Mouse (Mus musculus) small intestine, adult 2 months (tissue): ENCODE data around the gene Ice1. TPM values are rescaled to one million over a fixed set of nuclear protein-coding genes. Genes with fewer than 3 reads are reported as not detected.

Source experiments
- H3K27ac ChIP-seq: fragments of 200-500 bp; 2 replicates; pipeline ENCODE4 v1.5.1; 2012; ENCODE audit warnings: low read depth, low read length, control low read depth, inconsistent platforms; ENCODE audit not compliant: insufficient read depth
- H3K27me3 ChIP-seq: fragments of 200-500 bp; 2 replicates; pipeline ENCODE4 v1.6.1; 2012; ENCODE audit warnings: mild to moderate bottlenecking, moderate library complexity, low read length, inconsistent platforms; ENCODE audit not compliant: control insufficient read depth, insufficient read depth
- H3K36me3 ChIP-seq: fragments of 200-500 bp; 2 replicates; pipeline ENCODE4 v1.6.1; 2012; ENCODE audit warnings: mild to moderate bottlenecking, low read length, control low read depth, inconsistent platforms; ENCODE audit not compliant: control insufficient read depth, insufficient read depth
- H3K4me1 ChIP-seq: fragments of 200-500 bp; 2 replicates; pipeline ENCODE4 v1.6.1; 2012; ENCODE audit warnings: low read length, inconsistent platforms, mixed read lengths; ENCODE audit not compliant: control insufficient read depth, insufficient read depth, insufficient read length
- H3K4me3 ChIP-seq: fragments of 200-500 bp; 2 replicates; pipeline ENCODE4 v1.5.1; 2012; ENCODE audit warnings: low read depth, mild to moderate bottlenecking, control low read depth, inconsistent platforms, low read length, moderate library complexity
- CTCF ChIP-seq: fragments of 200-500 bp; IDR thresholded peaks from 2 replicates; pipeline ENCODE4 v1.5.1; 2012; ENCODE audit warnings: low read depth, mild to moderate bottlenecking, control low read depth, inconsistent platforms, low read length, moderate library complexity, mixed read lengths; ENCODE audit not compliant: insufficient replicate concordance, insufficient read length; ENCODE audit errors: extremely low read depth
- POLR2A ChIP-seq: fragments of 200-500 bp; IDR thresholded peaks from 2 replicates; pipeline ENCODE4 v1.6.1; 2012; ENCODE audit warnings: low read depth, mild to moderate bottlenecking, control low read depth, inconsistent platforms, low read length, moderate library complexity
- WGBS: fragments of 180-500 bp; shearing (Covaris S2); methylation state at CpG from one replicate; pipeline ENCODE4 v1.1.7; 2018; 5-methylcytosine and 5-hydroxymethylcytosine counted together
- polyA plus RNA-seq: library from polyadenylated mRNA; depleted of rRNA; stranded (reverse); fragments of >200 nt; gene quantifications from 2 replicates; pipeline ENCODE4 v1.2.3, GENCODE M21; 2012

Ice1 gene
- polyA plus RNA-seq, 1 experiment, result 7.7 TPM

- TF ChIP-seq CTCF, result no peak
Measured at GRCm38 (mm10) chr13:70624445-70624844, 13.0 kb downstream of the Ice1 start.

DNA sequence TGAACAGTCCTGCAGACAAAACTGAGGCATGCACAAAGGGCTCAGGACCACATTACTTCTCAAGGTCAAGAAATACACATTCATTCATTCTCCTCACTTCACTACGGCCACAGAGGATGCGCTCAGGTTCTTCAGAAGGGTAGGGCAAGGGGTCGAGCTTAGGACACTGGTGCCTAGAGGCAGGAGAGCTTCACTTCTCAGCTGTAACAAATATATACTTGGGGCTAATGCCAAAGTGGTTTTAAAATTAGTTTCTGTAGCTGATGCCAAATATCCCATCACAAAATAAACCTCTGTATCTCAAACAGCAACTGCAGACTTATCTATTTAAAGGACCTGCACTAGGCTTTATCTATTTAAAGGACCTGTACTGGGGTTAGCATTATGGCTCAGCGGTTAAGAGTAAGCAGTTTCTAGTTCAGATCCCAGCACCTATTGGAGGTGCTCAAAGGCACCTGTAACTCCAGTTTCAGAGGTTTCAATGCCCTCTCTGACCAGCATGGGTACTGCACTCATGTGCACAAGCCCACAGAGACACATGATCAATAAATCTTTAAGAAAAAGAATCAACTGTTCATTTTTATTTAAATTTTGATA lies 14.9 kb downstream of the Ice1 start:
- Histone ChIP-seq H3K27ac (no peak overlapping the region), H3K36me3 (peaks cover 29% of the 10 kb centered on the region), H3K4me1 (no peaks in the 10 kb centered on the region)

More at GRCm38 (mm10) chr13:70624445-70624844, 13.0 kb downstream of the Ice1 start:
- H3K36me3 ChIP-seq, result peaks cover 14% of the 10 kb centered on the region
- H3K27me3 ChIP-seq, result no peaks in the 10 kb centered on the region
- no peak overlapping the region for H3K4me3 ChIP-seq
- H3K4me1 ChIP-seq, result no peaks in the 10 kb centered on the region
- H3K27ac ChIP-seq, result no peak overlapping the region
- 94% methylated on average over 4 of the region's 4 CpGs for WGBS

DNA sequence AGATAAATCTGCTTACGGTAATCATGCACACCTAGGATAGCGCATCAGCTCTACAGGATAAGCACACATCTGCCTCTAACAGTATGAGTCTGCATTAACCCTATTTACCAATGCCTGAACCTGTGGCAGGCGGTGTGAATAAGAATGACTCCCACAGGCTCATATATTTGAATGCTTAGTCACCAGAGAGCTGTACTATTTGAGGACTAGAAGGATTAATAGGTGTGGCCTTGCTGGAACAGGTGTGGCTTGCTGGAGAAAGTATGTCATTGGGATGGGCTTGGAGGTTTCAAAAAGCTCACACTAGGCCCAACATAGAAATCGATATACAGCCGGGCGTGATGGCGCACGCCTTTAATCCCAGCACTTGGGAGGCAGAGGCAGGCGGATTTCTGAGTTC lies 15.9 kb downstream of the Ice1 start:
- Histone ChIP-seq H3K27me3 (no peaks in the 10 kb centered on the region), H3K4me3 (no peak overlapping the region), H3K27ac (no peak overlapping the region), H3K36me3 (peaks cover 35% of the 10 kb centered on the region), H3K4me1 (no peaks in the 10 kb centered on the region)
- TF ChIP-seq CTCF (no peak), POLR2A (no peak)
- 92% methylated on average over 9 of the region's 9 CpGs for WGBS

More for the DNA sequence above, 14.9 kb downstream of the Ice1 start:
- TF ChIP-seq CTCF (no peak), POLR2A (no peak)
- Histone ChIP-seq H3K27me3 (no peaks in the 10 kb centered on the region), H3K4me3 (no peak overlapping the region)
- 93% methylated on average over 4 of the region's 4 CpGs for WGBS

GRCm38 (mm10) chr13:70612837-70613236 lies 24.6 kb downstream of the Ice1 start:
- no peak for TF ChIP-seq CTCF
- TF ChIP-seq POLR2A, result no peak
- H3K4me1 ChIP-seq, result no peaks in the 10 kb centered on the region
- H3K27ac ChIP-seq, result no peak overlapping the region
- H3K4me3 ChIP-seq, result no peak overlapping the region
- WGBS, result 64% methylated on average over 2 of the region's 2 CpGs
- no peaks in the 10 kb centered on the region for H3K27me3 ChIP-seq
- H3K36me3 ChIP-seq, result peaks cover 60% of the 10 kb centered on the region

- no peaks in the 10 kb centered on the region for H3K4me1 ChIP-seq
- no peak overlapping the region for H3K27ac ChIP-seq
- WGBS, result 86% methylated on average over 15 of the region's 15 CpGs
- H3K27me3 ChIP-seq, result no peaks in the 10 kb centered on the region
- peak; percentile 71; the same call in 1 of the 2 replicates for TF ChIP-seq CTCF
- TF ChIP-seq POLR2A, result no peak
- peaks cover 64% of the 10 kb centered on the region for H3K36me3 ChIP-seq
- no peak overlapping the region for H3K4me3 ChIP-seq
Measured at GRCm38 (mm10) chr13:70610431-70611420, 26.7 kb downstream of the Ice1 start.

DNA sequence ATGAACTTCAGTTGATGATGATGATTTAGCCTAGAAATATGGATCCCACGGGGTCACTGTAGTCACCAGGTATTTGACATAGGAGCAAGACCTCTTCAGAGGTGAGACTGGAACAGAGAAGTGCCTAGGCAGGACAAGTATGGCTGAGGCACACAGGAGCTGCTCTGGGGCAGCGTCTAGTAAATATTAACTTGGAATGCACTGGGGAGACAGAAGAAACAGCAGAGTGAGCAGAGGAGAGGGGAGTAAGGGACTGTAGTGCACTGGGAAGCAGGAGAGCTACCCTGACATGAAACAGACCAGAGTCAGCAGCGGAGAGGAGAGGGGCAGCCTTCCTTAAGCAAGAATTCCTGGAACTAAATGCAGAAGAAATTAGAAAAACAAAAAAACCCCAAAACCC lies 27.8 kb downstream of the Ice1 start:
- WGBS, result 81% methylated on average over 3 of the region's 3 CpGs
- H3K36me3 ChIP-seq, result peaks cover 65% of the 10 kb centered on the region
- TF ChIP-seq POLR2A, result no peak
- TF ChIP-seq CTCF, result no peak

GRCm38 (mm10) chr13:70605366-70605765 lies 32.1 kb downstream of the Ice1 start:
- TF ChIP-seq POLR2A (no peak), CTCF (no peak)
- H3K4me1 ChIP-seq, result no peaks in the 10 kb centered on the region
- H3K27me3 ChIP-seq, result no peaks in the 10 kb centered on the region
- no peak overlapping the region for H3K4me3 ChIP-seq
- H3K27ac ChIP-seq, result no peak overlapping the region
- H3K36me3 ChIP-seq, result peaks cover 83% of the 10 kb centered on the region
- WGBS, result 97% methylated on average over 5 of the region's 5 CpGs

More for the DNA sequence above, 27.8 kb downstream of the Ice1 start:
- H3K27ac ChIP-seq, result no peak overlapping the region
- H3K4me1 ChIP-seq, result no peaks in the 10 kb centered on the region
- no peak overlapping the region for H3K4me3 ChIP-seq
- H3K27me3 ChIP-seq, result no peaks in the 10 kb centered on the region
